Mouse (Mus musculus): ENCODE data around the gene Gpr107.

Gene Gpr107

DNA sequence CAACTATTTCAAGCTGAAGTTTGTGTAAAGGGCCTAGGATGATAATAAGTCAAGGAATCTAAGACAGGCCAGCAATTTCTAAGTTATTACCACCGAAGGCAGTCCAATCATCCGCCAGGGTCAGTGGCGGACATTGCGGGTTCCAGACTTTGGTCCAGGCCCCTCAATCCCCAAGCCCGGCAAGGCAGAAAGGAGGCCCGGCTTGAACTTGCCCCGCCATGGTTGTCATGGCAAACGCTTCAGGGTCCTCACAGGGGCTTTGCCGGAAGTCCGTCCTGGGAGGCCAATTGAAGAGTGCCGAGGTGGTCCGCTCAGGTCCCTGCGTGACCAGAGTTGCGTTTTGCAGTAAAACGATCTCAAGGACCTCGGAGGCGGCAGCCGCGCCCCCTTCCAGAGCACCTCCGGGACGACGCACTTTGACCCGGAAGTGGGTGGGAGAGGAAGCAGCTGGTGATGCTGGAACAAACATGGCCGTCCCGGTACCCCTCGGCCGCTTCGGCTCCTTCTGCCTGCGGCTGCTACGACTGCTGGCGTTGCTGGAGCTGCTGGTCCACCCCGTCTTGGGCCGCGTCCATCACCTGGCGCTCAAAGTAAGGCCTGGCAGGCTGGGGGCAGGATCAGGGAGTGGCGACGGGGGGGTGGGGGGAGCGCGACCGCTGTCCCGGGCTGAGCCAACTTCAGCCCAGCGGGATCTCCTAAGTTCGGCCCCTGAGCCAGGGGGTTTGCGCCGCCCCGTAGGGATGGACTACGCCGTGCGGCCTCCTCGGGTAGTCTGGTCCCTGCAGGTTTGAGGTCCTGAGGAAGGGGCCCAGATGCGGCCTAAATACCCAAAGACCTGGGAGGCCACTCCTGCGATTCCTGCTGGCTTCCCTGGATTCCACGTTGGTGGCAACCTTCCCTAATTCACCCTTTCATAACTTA, at the start of gene Gpr107:
Gene Gpr107, plus strand, starts transcription at position 425 of the 921 bp plus-strand sequence.
- DNase-seq: peak; percentile 94

GRCm38 (mm10) chr2:31103321-31103720, 48.8 kb upstream of the Gpr107 start:
- DNase-seq: no peak

GRCm38 (mm10) chr2:31105279-31105678, 46.8 kb upstream of the Gpr107 start:
- DNase-seq: no peak

GRCm38 (mm10) chr2:31106004-31106403, 46.1 kb upstream of the Gpr107 start:
- no peak for DNase-seq

DNA sequence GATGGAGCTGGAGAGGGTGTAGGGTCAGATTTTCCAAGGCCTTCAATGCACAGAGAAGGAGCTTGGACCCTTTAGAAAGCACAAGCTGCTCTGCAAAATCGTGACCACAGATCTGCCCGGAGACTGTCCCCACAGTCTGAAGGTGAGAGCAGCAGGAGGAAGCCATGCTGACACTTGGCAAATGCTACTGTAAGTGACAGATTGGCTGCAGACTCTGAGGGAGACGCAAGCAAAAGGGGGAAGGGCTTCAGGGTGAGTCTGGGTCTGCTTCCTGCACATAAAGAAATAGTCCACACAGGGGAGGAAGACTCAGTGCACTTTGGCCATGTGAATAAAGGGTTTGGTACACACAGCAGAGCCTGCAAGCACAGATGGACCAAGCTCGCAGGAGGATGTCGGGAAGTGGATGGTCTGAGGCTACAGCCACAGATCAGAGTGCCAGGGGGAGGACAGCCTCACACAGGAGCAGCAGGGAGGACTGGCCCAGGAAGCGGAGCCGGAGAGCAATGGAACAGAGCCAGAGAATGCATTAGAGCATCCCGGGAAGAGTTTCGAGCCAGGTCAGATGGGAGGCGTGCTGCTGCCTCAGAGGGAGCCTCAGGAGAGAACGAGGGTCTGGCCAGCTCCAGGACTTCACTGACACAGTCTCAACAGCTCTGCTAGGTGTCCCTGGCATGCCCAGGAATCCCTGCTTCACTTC, 45.3 kb upstream of the Gpr107 start:
- peak; percentile 44 for DNase-seq

GRCm38 (mm10) chr2:31108186-31108585, 43.9 kb upstream of the Gpr107 start:
- DNase-seq: no peak

GRCm38 (mm10) chr2:31109960-31110548, 42.1 kb upstream of the Gpr107 start:
- DNase-seq: no peak

GRCm38 (mm10) chr2:31111685-31112084, 40.4 kb upstream of the Gpr107 start:
- no peak for DNase-seq

GRCm38 (mm10) chr2:31114205-31114604, 37.9 kb upstream of the Gpr107 start:
- no peak for DNase-seq

GRCm38 (mm10) chr2:31115091-31115942, 36.8 kb upstream of the Gpr107 start:
- no peak for DNase-seq

DNA sequence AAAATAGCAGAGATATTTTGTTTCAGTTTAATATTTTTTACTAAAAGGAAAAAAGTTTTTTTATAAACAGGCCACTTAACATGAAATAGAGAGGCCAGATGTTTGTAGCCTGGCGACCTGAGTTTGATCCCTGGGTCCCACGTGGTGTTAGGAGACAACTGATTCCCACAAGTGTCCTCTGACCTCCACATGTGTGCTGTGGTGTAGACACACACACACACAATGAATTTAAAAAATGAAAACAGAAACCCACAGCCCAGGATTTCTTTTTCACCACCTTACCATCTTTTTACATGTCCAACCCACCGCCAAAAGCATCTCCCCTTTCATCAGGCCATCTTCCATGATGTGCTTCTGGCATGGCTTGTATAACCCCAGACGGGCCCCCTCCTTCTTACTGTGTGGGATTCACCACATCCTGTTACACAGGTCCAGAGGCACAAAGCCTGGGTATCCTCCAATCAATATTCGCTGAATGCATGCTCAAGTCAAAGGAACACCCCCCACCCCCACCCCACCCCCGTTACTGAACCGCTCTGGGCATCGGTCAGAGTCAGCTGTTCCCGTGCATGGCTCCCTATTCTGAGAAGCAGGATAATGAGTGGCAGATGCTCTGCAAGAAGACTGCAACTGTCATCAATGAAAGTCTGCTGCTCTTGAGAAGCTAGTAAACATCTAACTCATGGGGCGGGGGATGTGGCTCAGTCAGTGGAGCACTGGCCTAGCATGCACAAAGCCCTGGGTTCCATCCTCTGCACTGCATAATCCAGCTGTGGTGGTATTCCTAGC, 36.0 kb upstream of the Gpr107 start:
- DNase-seq: peak; percentile 62

GRCm38 (mm10) chr2:31118211-31118610, 33.9 kb upstream of the Gpr107 start:
- no peak for DNase-seq

- DNase-seq: no peak
Observed at GRCm38 (mm10) chr2:31118639-31119380, 33.3 kb upstream of the Gpr107 start.

GRCm38 (mm10) chr2:31119795-31120194, 32.3 kb upstream of the Gpr107 start:
- no peak for DNase-seq

- no peak for DNase-seq
Observed at GRCm38 (mm10) chr2:31121131-31121693, 30.9 kb upstream of the Gpr107 start.

GRCm38 (mm10) chr2:31122806-31123205, 29.3 kb upstream of the Gpr107 start:
- DNase-seq: no peak

DNA sequence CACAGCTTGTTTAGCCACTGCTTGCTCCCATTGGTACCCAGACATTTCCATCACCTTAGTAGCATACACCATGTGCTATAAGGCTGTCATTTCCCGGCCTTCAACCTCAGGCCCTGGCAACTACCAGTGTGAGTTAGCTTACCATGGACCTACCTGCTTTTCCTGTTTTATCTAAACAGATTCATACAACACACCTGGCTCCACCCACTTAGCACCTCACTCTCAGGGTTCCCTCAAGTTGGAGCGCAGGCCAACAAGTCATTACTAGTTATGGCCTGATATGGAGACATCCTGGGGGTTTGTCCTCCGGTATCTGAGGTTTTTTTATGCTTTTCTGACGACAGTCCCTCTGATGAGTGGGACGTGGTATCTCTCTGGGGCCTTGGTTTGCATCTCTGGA, 28.6 kb upstream of the Gpr107 start:
- DNase-seq: no peak

GRCm38 (mm10) chr2:31124694-31125093, 27.4 kb upstream of the Gpr107 start:
- no peak for DNase-seq

- DNase-seq: no peak
Observed at GRCm38 (mm10) chr2:31125156-31125555, 27.0 kb upstream of the Gpr107 start.

- no peak for DNase-seq
Observed at GRCm38 (mm10) chr2:31126048-31126447, 26.1 kb upstream of the Gpr107 start.

DNA sequence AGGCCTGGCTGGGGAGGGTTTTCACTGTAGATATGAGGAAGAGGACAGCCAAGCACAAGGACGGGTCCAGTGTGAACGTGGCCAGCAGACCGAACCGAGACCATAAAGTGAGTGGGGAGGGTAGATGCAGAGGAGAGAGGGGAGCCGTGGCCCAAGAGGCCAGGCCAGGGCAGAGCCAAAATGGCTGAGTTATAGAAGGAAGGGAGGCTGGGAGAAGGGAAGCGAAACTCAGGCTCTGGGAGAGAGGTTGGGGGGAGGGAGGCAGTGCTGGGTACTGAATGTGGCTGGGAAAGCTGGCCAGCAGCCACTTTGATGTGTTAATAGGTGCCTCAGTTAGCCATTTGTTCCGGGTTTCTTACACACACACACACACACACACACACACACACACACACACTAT, 24.9 kb upstream of the Gpr107 start:
- no peak for DNase-seq
